Mouse (Mus musculus) heart, postnatal 25 days (tissue): Measurements from ENCODE around the gene Scrn1. TPM values are rescaled to one million over a fixed set of nuclear protein-coding genes. Genes with fewer than 3 reads are reported as not detected.

ENCODE experiments used
- DNase-seq: peaks from one replicate; pipeline ENCODE4 v3.0.0; 2022; ENCODE audit warnings: low spot score
- intact Hi-C: fragments of 180-260 bp; cut with DNase I; formaldehyde crosslinking; loops from one replicate; pipeline ENCODE4 v1.15.1; 2025
- total RNA-seq, 2 experiments: library from RNA; stranded (reverse); gene quantifications; 2 replicates each; pipeline ENCODE4 v1.2.3; 2021

Gene Scrn1
- total RNA-seq, 2 experiments from 2014 or later, result 9.2 to 12.0 TPM

DNA sequence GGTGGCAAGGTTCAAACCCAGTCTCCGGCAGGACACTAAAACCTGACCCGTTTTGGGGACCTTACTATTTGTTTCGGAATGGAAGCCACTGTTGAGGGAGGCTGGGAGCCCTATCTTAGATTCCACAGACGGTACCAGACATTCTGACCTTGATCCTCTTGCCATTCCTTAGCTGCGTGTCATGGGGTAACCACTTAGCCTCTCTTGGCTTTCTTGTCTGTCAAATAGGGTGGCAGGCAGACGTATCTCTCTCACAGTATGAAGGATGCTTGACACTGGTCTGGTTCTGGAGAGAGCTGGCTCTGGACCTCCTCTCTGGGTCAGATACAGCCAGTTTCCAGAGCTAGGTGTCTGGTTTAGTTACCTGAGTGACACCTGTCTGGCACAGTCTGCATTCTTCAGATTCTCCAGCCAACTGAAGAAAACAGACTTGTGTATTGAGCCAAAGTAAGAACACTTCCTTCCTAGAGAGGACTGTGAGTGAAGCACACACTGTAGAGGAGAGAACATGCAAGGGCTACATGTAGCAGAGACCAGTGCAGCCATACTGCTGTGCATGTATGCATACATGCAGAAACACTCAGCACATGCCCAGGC, 80.2 kb downstream of the Scrn1 start:
- intact Hi-C loops, result no loop called here
- DNase-seq, result no peak

DNA sequence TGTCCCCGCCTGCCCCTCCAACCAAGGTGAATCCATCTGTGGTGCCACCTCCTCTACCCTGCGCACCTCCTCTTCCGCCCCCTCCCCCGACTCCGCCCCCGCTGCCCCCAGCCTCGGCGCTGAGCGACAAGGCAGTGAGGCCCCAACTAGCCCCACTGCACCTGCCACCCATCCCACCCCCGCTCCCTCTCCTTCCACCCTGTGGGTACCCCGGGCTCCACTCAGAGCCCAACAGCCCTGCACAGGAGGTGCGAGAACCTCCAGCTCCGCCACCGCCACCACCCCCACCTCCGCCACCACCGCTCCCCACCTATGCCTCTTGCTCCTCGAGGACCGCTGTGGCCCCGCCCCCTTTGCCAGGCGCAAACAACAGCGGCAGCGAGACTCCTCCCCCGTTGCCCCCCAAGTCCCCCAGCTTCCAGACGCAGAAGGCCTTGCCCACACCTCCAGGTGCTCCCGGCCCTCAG, 80.8 kb downstream of the Scrn1 start:
- intact Hi-C loops, result no loop called here
- DNase-seq, result no peak

DNA sequence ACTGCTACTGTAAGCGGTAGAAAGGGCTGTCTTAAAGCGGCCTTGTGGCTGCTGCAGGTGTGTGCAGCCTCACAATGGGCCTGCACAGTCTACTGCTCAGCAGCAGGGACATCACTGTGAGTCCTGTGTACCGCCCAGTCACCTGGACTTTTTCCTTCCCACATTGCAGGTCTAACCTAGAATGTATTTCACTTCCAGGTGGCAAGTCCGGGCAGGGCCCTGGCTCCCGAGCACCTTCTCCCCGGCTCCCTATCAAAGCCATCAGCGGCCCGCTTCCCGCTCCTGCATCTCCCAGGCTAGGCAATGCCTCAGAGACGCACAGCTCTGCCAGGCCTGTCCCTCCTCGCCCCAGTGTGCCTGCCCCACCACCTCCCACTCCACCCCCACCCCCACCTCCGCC, 81.3 kb downstream of the Scrn1 start:
- intact Hi-C loops, result no loop called here
- DNase-seq, result no peak

DNA sequence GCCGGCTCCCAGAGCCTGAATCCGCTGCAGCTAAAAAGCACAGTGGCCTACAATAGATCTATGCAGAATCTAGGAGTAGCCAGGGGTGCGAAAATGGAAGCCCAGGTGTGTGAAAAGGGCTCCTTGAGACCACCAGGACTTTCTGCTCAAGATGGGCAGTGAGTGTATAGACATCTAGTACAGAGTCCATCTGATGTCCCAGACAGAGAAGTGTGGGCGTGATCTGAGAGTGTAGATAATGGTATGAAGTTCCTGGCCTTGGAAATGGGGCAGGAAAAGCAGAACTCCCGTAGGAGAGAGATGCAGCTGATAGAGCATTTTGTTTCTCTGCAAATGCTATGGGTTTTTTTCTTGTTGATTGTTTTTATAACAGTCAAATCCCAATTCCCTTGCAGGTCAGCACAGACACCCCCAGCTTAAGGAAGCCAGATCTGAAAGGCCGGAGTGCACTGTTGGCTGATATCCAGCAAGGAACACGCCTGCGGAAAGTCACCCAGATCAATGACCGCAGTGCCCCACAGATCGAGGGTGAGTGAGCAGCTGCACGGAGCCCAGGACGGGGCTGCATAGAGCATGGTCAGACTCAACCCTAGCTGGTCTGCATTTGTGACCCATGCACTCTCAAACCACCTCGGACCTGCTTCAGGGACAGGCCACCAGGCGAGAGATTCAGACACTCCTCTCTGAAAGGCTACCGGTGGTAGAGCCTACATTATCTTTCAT, 84.7 kb downstream of the Scrn1 start:
- no peak for DNase-seq
- intact Hi-C loops, result no loop called here

DNA sequence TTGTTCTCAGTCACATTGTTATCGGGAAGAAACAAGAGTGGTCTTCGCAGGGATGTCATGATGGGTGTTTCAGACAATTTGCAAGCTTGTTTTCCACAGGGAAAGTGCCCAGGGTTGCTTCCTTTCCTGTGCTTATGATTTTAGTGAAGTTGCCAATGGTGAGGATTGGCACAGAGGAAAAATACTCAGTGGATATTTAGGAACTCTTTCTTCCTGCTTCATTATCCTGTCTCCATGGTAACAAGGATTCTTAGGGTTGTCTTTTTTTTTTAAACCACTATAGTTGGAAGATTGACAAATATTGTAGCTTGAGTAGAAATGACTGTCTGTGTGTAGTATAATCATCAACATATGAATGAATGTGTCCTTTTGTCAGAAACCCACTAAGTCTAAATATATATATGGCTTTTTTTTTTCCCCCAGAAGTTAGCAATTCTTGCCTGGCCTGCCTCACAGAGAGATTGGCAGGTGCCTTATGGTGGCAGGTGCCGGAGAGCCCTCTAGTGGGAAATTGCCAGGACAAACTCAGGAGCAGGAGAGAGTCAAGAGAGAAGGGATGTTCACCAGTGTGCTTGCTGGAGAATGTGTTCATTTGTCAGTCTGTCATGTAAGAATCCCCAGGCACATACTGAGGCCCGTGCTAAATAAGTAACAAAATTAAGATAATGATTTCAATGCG, 87.5 kb downstream of the Scrn1 start:
- intact Hi-C loops, result loop anchor here (1.0 to 5.0 kb wide), 3 partner anchors 51 to 87 kb away; partner anchors contain the start of gene Wipf3
- no peak for DNase-seq

DNA sequence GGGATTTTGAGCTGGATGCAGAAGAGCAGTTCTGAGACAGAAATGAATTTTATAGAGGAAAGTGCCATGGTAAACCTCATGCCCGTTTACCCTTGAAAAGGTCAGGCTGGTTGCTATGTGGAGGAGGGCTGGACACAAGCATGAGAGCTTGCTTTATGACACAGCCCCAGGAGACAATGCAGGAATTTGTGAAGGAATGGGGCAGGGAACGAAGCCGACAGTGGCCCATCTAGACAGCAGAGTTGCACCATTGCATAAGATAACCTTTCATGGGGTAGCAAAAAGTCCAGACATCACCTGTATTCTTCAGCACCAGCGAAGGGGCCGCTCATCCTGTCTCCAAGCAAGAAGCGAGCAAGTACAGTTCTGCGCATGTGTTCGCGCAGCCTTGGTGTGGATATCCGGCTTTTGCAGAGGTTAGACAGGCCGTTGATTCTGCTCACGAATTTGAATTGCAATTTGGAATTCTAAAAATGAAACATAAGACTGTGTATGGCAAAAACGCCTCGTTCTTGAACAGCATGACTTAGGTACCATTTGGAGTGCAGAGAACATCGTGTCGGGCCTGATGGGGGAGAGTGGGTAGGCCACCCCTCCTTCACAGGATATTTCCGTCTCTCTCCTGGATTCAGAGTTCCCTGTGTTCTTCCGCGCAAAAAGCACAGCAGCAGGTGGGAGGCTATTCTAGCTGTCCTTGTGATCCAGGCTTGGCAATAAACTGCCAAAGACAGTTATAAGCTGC, 90.2 kb downstream of the Scrn1 start:
- no peak for DNase-seq
- intact Hi-C loops, result loop anchor here (5.0 kb wide), 2 partner anchors 49 to 69 kb away; partner anchors contain the start of gene Wipf3

DNA sequence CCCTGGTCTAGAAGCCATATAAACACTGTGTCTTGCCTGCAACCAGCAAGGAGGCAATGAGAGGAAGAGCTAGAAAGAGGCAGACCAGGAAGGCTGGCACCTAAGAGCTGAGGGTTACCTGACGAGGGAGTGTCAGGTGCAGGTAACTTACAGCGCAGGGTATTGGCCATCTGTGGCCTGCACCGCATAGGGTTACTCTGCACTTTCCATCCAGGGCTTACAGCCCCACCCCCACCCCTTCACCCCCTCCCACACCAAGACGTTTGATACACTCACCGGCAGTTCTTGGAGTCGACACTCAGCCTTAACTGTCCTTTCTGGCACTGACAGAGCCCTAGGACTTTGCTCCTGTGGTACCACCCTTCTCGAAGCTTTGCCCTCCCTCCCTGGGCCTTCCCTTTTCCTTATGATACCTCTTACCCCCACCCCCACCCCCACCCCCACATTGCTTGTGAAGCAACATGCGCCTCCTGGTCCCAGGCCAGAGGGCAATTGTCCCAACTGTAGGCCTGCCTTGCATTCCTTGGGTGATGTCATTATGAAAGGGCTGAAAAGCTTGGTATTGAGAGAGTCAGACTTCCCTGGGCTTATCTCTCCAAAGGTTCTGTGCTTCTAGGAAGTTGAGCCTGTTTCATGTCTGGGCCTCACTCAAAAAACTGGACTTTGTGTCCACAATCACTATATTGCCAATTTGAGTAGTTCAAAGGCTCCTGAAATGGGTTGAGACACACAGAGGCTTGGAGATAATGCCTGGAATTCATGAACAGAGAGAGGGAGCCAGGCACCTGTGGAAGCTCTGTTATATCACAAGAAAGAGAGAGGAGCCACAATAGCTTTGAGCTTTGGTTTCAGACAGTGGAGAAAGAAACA, 93.2 kb downstream of the Scrn1 start:
- no peak for DNase-seq
- intact Hi-C loops, result no loop called here

DNA sequence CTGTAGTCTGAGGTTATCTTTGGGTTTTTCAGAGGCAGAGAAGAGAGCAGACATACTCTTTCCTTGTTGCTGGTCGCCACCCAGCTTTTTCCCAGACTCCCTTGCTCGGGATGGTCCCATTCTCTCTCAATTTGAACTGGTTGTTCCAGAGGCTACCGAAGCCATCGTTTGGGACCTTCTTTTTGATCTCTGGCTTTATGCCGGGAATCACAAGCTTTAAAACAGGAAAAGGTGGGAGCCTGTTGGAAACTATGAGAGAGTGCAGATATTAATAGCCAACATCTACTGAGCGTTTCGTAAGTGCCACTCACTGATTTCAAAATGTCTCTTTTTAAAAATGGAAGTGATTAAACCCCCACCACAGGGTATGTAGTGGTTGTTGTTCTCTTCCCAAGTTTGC, 94.4 kb downstream of the Scrn1 start:
- no peak for DNase-seq
- intact Hi-C loops, result no loop called here

DNA sequence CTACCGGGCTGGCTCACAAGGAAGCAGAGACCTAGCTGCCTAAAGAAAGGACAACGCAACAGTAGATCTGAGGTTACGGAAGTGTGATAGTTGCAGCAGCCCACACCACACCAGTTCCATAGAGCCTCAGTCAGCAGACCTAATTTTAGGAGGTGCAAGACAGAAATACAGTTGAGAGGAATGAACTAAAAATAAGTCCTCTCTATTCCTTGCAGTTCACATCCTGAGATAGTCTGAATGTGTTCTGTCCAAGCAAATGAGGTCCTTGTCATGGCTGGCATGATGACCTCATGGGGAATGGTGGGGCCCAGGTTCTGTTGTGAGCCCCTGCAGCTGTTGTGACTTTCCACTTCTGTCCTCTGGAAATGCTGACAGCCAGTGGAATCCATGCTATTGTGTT, 98.9 kb downstream of the Scrn1 start:
- DNase-seq, result no peak
- intact Hi-C loops, result no loop called here

DNA sequence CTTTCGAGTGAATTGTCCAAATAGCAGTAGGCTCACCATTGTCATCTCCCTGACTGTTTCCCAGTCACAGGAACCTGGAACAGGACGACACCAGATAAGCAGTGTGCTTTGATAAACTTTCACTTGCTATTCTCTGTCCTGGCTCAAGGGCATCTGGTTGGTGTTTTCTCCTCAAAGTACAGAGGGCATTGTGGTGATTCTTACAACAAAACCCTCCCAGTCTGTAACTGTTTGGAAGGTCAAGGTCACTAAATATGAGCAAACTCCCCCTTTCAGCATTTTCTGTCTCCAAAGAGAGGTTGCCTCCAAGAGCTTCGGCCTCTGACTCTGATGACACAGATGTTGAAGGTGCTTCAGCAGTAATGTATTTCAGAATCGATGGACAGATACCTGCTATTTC, 101.4 kb downstream of the Scrn1 start:
- DNase-seq, result no peak
- intact Hi-C loops, result no loop called here

DNA sequence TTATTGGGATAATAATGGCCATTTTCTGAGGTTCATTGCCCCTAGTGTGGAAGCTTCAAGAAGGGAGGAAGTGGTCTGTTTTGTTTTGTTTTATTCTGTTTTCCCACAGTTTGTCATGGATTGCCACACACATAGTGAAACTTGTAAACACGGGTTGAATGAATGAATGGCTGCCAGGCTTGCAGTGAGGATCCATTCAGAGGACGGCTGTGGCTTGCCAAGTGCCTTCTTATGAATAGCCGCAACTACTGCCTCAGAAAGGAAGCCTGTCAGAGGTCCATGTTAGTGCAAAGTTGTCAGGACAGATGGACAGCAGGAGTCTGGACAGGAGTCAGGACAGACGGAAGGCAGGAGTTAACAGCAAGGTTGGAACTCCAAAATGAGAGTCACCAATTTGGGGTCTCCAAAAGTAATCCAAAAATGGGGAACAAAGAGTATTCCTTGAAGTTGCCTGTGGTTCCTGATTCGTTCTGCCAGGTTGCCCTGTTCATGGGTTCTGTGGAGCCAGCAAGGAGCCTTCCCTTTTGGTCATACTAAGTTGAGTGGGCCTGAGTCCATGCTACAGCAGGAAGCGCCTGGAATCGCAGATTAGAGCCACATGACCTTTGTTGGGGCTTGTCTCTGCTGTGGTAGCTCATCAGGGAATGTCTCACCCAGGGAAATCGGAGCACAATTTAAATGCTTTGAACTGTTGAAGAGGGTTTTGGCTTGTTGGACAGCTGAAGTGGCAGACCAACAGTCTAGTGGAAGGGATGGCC, 102.4 kb downstream of the Scrn1 start:
- no peak for DNase-seq
- intact Hi-C loops, result no loop called here

DNA sequence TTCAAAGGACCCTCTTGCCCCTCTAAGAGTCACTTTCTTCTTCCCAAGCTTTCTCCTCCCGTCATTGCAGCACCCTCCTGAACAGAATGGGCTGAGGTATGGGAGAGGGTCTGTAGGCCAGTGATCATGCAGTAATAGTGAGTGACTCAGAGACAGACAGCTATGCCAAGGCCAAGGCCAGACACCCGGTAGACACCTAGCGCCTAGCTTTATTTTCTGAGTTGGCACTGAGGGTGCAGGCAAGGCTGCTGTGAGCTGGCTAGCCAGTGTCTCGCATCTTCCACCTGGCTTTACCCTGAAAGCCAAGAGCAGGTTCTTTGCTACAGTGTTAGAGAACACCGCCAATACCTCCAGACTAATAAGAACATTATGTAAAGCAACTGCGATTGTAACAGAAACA, 103.5 kb downstream of the Scrn1 start:
- intact Hi-C loops, result no loop called here
- DNase-seq, result no peak

DNA sequence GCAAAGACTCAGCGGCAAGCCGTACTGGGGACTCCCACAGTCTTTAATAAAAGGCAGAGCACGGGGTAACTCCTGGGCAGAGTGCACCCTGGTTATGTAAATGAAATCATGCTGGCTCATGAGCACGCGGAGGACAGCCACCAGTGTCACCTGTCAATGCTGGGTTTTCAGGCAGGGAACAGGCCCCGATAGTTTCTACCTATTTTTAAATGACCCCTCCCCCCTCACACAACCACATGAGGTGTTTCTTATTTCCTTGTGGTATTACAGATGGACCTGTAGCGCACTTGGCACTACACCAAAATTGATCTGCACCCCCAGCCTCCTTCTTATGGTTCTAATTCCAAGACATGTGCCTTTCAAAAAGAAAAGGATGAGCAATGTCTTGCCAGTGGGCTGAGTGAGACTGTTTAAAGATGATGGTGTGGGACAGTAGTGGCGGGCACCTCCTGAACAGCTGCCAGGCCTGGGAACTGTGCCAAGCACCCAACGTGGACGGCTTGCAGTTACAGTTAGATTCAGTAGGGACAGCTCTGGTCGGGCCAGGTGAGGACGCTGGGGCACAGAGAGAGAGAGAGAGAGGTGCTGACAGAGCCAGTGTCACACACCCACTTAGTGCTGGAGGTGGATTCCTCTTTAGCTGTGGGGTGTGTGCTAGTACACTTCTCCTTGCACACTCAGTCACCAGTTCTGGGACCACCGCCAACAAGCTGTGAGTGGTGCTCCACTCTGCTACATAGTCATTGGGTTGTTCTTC, 105.2 kb downstream of the Scrn1 start:
- peak; percentile 26 for DNase-seq
- intact Hi-C loops, result no loop called here

DNA sequence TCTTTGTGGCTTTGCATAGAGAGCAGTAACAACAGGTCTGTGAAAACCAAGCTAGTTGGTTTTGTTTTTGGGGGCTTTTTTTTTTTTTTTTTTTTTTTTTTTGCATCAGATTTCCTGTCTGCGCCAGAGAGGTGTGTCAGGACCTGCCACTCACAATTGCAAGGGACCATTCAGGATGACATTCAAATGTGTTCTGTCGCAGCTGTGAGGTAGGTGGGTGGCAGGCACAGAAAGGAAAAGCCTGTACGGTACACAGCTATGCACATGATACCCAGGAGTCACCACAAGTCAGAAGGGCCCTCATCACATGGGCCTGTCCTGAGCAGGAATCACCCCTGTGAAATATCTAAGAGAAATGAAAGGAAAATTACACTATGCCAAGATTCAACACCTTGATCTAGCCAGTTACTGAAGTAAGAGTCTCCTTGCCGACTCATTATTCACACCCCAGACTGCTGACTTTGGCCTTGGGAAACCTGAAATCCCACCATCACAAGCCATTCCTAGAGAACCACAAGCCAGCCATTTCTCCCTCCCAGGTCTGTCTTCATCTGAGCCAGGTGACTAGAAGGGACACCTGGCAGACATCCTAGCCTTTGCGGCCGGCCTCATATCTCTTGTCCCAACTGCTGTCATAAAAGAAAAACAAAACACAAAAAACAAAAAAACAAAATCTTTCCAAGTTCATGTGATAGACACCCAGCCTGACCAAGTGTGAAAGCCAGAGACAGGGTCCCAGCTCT, 105.9 kb downstream of the Scrn1 start:
- intact Hi-C loops, result no loop called here

DNA sequence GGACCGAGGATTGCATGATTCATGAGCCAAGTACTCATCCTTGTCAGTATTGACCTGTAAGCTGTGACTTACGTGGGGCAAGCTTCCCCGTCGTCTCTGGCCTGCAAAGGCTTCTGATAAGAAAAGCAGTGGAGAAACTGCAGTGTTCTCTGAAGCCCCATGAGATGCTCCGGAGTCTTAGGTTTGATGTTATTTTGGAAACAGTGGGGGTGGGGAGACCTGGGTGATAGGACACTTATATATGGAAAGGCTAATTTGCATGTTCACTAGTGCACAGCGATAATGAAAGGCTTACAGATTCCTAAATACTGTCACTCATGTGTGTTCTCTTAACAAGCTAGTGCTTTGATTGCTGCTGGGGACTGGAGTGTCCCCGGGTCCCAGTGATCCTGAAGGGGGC, 106.6 kb downstream of the Scrn1 start:
- intact Hi-C loops, result no loop called here
- no peak for DNase-seq

More for the DNA sequence above, 105.9 kb downstream of the Scrn1 start:
- DNase-seq, result no peak
